Mouse (Mus musculus) liver, adult 2 months (tissue): ENCODE measurements around the gene Apoc2. TPM values are rescaled to one million over a fixed set of nuclear protein-coding genes. Genes with fewer than 3 reads are reported as not detected.

Experiments
- DNase-seq: peaks from one replicate; pipeline ENCODE4 v3.0.0-alpha.2; 2011; ENCODE audit warnings: low read depth, low spot score; ENCODE audit errors: extremely low read depth
- H3K27ac ChIP-seq: fragments of 200-500 bp; replicated peaks from 2 replicates; pipeline ENCODE4 v1.5.1; 2012; ENCODE audit warnings: low read depth, mild to moderate bottlenecking, control low read depth, inconsistent platforms, low read length; ENCODE audit not compliant: insufficient read depth
- H3K27me3 ChIP-seq: fragments of 200-500 bp; 2 replicates; pipeline ENCODE4 v1.6.1; 2012; ENCODE audit warnings: mild to moderate bottlenecking, moderate library complexity, low read length, inconsistent platforms; ENCODE audit not compliant: control insufficient read depth, insufficient read depth
- H3K36me3 ChIP-seq: fragments of 200-500 bp; 2 replicates; pipeline ENCODE4 v1.6.1; 2012; ENCODE audit warnings: low read length, inconsistent platforms; ENCODE audit not compliant: control insufficient read depth, insufficient read depth
- H3K4me1 ChIP-seq: fragments of 200-500 bp; 2 replicates; pipeline ENCODE4 v1.6.1; 2011; ENCODE audit warnings: low read length; ENCODE audit not compliant: control insufficient read depth, insufficient read depth
- H3K4me3 ChIP-seq: fragments of 200-500 bp; 2 replicates; pipeline ENCODE4 v1.5.1; 2011; ENCODE audit warnings: low read depth, mild to moderate bottlenecking, control low read depth, low read length, moderate library complexity; ENCODE audit not compliant: insufficient read depth
- H3K79me2 ChIP-seq: fragments of 200-500 bp; 2 replicates; pipeline ENCODE4 v1.6.1; 2012; ENCODE audit warnings: inconsistent platforms, mild to moderate bottlenecking, low read length, moderate library complexity; ENCODE audit not compliant: control insufficient read depth, insufficient read depth
- H3K9ac ChIP-seq: fragments of 200-500 bp; 2 replicates; pipeline ENCODE4 v1.6.1; 2012; ENCODE audit warnings: low read depth, mild to moderate bottlenecking, control low read depth, inconsistent platforms, low read length
- CTCF ChIP-seq: fragments of 200-500 bp; IDR thresholded peaks from 2 replicates; pipeline ENCODE4 v1.5.1; 2011; ENCODE audit warnings: low read depth, low read length, control low read depth
- POLR2A ChIP-seq: fragments of 200-500 bp; IDR thresholded peaks from 2 replicates; pipeline ENCODE4 v1.6.1; 2011; ENCODE audit warnings: low read length, control low read depth; ENCODE audit not compliant: insufficient read depth; ENCODE audit errors: extremely low read depth
- WGBS: fragments of 180-500 bp; shearing (Covaris S2); methylation state at CpG from one replicate; pipeline ENCODE4 v1.1.7; 2018; 5-methylcytosine and 5-hydroxymethylcytosine counted together
- polyA plus RNA-seq: library from polyadenylated mRNA; depleted of rRNA; stranded (reverse); fragments of >200 nt; gene quantifications from 2 replicates; pipeline ENCODE4 v1.2.3, GENCODE M21; 2012
- total RNA-seq: library from RNA; depleted of rRNA; stranded (reverse); fragments of >200 nt; gene quantifications from 2 replicates; pipeline ENCODE4 v1.2.3, GENCODE M21; 2014

Apoc2 gene
- total and polyA plus RNA-seq, 2 experiments: 221 to 283 TPM

DNA sequence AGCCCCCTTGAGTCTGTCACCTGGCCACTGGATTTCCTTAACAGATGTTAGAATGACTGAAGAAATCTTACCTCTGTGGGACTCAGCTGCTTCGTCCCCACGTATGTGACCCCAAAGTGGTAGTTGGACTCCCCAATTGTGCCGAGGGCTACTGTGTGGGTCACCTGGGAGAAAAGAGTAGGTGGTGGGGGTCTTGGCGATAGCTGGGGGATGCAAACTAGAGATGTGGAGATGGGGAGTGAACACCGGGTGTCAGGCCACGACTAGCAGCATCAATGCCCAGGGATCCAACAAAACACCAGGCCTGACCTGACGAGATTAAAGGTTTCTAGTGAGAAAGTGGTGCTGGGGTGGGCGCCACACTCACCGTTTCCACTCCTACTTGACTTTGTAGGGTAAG lies 35.9 kb upstream of the Apoc2 start:
- TF ChIP-seq POLR2A (no peak), CTCF (no peak)
- Histone ChIP-seq H3K27ac (no peak overlapping the region), H3K4me1 (peaks cover 6% of the 10 kb centered on the region), H3K79me2 (0 out of 2 replicates have a peak, but pooled peaks cover 6% of the 10 kb centered on the region), H3K36me3 (peaks cover 10% of the 10 kb centered on the region; the same call in 1 of the 2 replicates), H3K27me3 (no peaks in the 10 kb centered on the region), H3K4me3 (no peak overlapping the region), H3K9ac (no peak overlapping the region)
- DNase-seq: no peak
- WGBS: 81% methylated on average over 9 of the region's 9 CpGs

- H3K27me3 ChIP-seq: no peaks in the 10 kb centered on the region
- TF ChIP-seq POLR2A (no peak), CTCF (peak; percentile 50)
- 27% methylated on average over 4 of the region's 4 CpGs for WGBS
- peaks cover 12% of the 10 kb centered on the region; the same call in 1 of the 2 replicates for H3K36me3 ChIP-seq
- no peak overlapping the region for H3K9ac ChIP-seq
- peaks cover 6% of the 10 kb centered on the region for H3K4me1 ChIP-seq
- no peak overlapping the region for H3K27ac ChIP-seq
- H3K4me3 ChIP-seq: no peak overlapping the region
- DNase-seq: peak; percentile 45
- H3K79me2 ChIP-seq: 0 out of 2 replicates have a peak, but pooled peaks cover 6% of the 10 kb centered on the region
Observed at GRCm38 (mm10) chr7:19713196-19713595, 35.5 kb upstream of the Apoc2 start.

DNA sequence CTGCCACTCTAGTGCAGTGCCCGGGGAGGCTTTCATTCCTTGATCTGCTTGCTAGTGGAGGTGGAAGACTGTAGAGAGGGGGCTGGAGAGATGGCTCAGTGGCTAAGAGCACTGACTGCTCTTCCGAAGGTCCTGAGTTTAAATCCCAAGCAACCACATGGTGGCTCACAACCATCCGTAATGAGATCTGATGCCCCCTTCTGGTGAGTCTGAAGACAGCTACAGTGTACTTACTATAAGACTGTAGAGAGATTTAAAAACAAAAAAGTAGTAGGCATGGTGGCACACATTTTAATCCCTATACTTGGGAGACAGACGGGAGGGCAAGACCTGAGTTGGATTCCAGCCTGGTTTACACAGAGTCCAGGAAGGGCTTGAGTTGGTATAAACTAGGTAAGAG lies 34.7 kb upstream of the Apoc2 start:
- TF ChIP-seq CTCF: no peak
- no peak for TF ChIP-seq POLR2A
- DNase-seq: peak; percentile 39
- 71% methylated on average over 4 of the region's 4 CpGs for WGBS
- H3K36me3 ChIP-seq: peaks cover 15% of the 10 kb centered on the region; the same call in 1 of the 2 replicates
- no peak overlapping the region for H3K9ac ChIP-seq
- no peak overlapping the region for H3K27ac ChIP-seq
- H3K79me2 ChIP-seq: 0 out of 2 replicates have a peak, but pooled peaks cover 6% of the 10 kb centered on the region
- no peaks in the 10 kb centered on the region for H3K27me3 ChIP-seq
- peaks cover 6% of the 10 kb centered on the region for H3K4me1 ChIP-seq
- H3K4me3 ChIP-seq: no peak overlapping the region

- Histone ChIP-seq H3K27me3 (no peaks in the 10 kb centered on the region), H3K79me2 (0 out of 2 replicates have a peak, but pooled peaks cover 6% of the 10 kb centered on the region), H3K4me1 (peaks cover 6% of the 10 kb centered on the region), H3K27ac (no peak overlapping the region), H3K9ac (no peak overlapping the region), H3K36me3 (peaks cover 15% of the 10 kb centered on the region; the same call in 1 of the 2 replicates), H3K4me3 (no peak overlapping the region)
- WGBS: 92% methylated on average over 10 of the region's 10 CpGs
- no peak for DNase-seq
- TF ChIP-seq CTCF (no peak), POLR2A (no peak)
Observed at GRCm38 (mm10) chr7:19710650-19711049, 32.9 kb upstream of the Apoc2 start.

GRCm38 (mm10) chr7:19705271-19705670 lies 27.5 kb upstream of the Apoc2 start:
- DNase-seq: no peak
- H3K79me2 ChIP-seq: 0 out of 2 replicates have a peak, but pooled peaks cover 3% of the 10 kb centered on the region
- no peaks in the 10 kb centered on the region for H3K27me3 ChIP-seq
- 89% methylated on average over 7 of the region's 7 CpGs for WGBS
- H3K9ac ChIP-seq: no peak overlapping the region
- H3K4me1 ChIP-seq: peaks cover 24% of the 10 kb centered on the region
- H3K4me3 ChIP-seq: no peak overlapping the region
- TF ChIP-seq POLR2A (no peak), CTCF (no peak)
- H3K27ac ChIP-seq: no peak overlapping the region
- peaks cover 8% of the 10 kb centered on the region; the same call in 1 of the 2 replicates for H3K36me3 ChIP-seq

DNA sequence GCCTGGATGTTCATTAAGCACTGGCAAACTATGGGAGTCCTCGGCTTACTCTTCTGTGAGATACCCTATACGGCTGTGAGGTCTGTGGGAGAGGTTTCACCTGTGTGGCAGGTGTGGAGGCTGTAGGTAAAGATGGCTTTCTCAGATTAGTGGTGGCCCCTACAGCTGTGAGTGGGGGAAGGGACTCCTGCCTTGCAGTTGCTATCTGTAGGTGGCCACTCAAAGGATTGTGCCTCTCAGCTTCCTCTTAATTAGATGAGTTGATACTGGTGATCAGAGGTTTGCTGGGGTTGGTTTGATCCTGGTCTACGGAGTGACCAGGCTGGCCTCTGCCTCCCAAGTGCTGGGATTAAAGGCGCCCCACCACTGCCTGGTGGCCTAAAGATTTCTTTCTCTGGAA lies 26.7 kb upstream of the Apoc2 start:
- Histone ChIP-seq H3K9ac (no peak overlapping the region), H3K4me3 (no peak overlapping the region), H3K4me1 (peaks cover 28% of the 10 kb centered on the region), H3K36me3 (peaks cover 8% of the 10 kb centered on the region; the same call in 1 of the 2 replicates), H3K79me2 (0 out of 2 replicates have a peak, but pooled peaks cover 3% of the 10 kb centered on the region), H3K27me3 (no peaks in the 10 kb centered on the region), H3K27ac (no peak overlapping the region)
- TF ChIP-seq POLR2A (no peak), CTCF (no peak)
- DNase-seq: no peak
- WGBS: 95% methylated on average over 4 of the region's 4 CpGs
